Mouse (Mus musculus) spleen, embryonic (tissue): Measurements from ENCODE around the gene Hk1.

Experiments used
- CTCF ChIA-PET: fragments of 350-600 bp; sonication (Branson Sonifier 250); formaldehyde crosslinking; loops from one replicate; lab custom pipeline; 2022; lab: Charles Lee

The Hk1 gene

GRCm38 (mm10) chr10:62277499-62278293 is 102.0 kb downstream of the Hk1 start:
- CTCF ChIA-PET: interaction anchor here (0.6 kb wide), 2 partner anchors 52 to 511 kb away, joined by 3 read pairs; no protein-coding TSS in a partner anchor

GRCm38 (mm10) chr10:62275235-62275634 is 104.5 kb downstream of the Hk1 start:
- CTCF ChIA-PET: no interaction called here

GRCm38 (mm10) chr10:62269278-62269677 is 110.4 kb downstream of the Hk1 start:
- CTCF ChIA-PET: no interaction called here

DNA sequence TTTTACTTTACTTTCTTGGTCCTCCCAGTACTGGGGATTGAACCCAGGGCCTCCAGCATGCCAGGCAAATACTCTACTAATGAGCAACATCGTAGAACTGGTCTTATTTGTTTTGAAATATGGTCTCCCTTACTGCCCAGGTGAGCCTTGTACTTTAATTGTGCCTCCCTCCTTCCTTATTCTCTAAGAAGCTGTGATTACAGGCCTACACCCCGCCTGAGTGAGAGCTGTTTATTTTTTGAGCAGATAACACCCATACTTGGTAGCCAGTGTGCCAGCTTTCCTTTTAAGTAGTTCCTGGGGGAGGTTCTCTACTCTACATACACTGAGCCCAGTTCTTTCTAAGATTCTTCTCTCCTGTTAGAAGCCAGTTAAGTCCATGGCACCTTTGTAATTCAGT is 115.4 kb downstream of the Hk1 start:
- CTCF ChIA-PET: no interaction called here

GRCm38 (mm10) chr10:62261115-62261886 is 118.4 kb downstream of the Hk1 start:
- CTCF ChIA-PET: interaction anchor here (0.6 kb wide), 1 partner anchor 378 kb away, joined by 3 read pairs; no protein-coding TSS in a partner anchor

GRCm38 (mm10) chr10:62258298-62258697 is 121.4 kb downstream of the Hk1 start:
- CTCF ChIA-PET: no interaction called here

GRCm38 (mm10) chr10:62252496-62253235 is 127.0 kb downstream of the Hk1 start:
- CTCF ChIA-PET: no interaction called here

- CTCF ChIA-PET: no interaction called here
Observed at GRCm38 (mm10) chr10:62252000-62252488, 127.7 kb downstream of the Hk1 start, which contains the start of gene Tacr2. Gene Tacr2 (plus strand): TSS chr10:62252438.

- CTCF ChIA-PET: no interaction called here
Observed at GRCm38 (mm10) chr10:62247815-62248214, 131.9 kb downstream of the Hk1 start.

DNA sequence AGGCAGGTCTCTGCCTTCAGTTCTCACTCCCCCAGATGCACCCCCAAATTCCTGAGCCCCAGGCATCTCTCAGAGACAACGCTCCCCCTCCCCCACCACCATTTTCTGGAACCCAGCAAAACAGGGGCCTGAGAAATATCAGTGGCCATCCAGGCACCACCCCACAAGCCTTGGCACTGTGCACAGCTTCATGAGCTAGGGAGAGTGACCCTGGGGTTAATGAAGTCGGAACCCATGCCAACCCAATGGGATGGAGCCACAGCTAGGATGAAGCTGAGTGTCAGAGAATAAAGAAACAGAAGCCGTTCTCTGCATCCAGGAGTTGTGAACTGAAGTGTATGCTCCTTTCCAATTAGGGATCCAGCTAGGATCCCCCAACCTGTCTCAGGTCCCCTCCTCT is 132.6 kb downstream of the Hk1 start:
- CTCF ChIA-PET: no interaction called here

GRCm38 (mm10) chr10:62244067-62244466 is 135.6 kb downstream of the Hk1 start:
- CTCF ChIA-PET: no interaction called here

GRCm38 (mm10) chr10:62242896-62243295 is 136.8 kb downstream of the Hk1 start:
- CTCF ChIA-PET: no interaction called here

- CTCF ChIA-PET: no interaction called here
Observed at GRCm38 (mm10) chr10:62242358-62242757, 137.3 kb downstream of the Hk1 start.

GRCm38 (mm10) chr10:62239270-62239669 is 140.4 kb downstream of the Hk1 start:
- CTCF ChIA-PET: no interaction called here

GRCm38 (mm10) chr10:62238688-62239087 is 141.0 kb downstream of the Hk1 start:
- CTCF ChIA-PET: no interaction called here

GRCm38 (mm10) chr10:62237205-62237604 is 142.5 kb downstream of the Hk1 start:
- CTCF ChIA-PET: interaction anchor here (0.6 kb wide), 1 partner anchor 55 kb away, joined by 6 read pairs; no protein-coding TSS in a partner anchor

DNA sequence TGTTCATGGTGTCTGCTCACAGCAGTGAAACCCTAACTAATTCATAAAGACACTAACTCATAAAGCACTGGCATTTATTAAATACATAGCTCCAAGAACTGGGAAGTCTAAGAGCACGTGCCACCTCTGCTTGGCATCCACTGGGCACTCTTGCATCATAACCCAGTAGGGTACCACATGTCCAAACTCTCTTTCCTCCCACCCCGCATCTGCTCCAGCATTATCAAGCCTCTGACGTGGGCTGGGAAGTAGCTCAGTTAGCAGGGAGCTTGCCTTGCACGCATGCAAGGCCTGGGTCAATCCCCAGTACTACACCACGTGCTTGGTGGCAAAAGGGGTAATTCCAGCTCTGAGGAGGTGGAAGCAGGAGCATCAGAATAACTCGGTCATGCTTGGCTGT is 143.5 kb downstream of the Hk1 start:
- CTCF ChIA-PET: no interaction called here

GRCm38 (mm10) chr10:62231811-62232210 is 147.9 kb downstream of the Hk1 start:
- CTCF ChIA-PET: no interaction called here

DNA sequence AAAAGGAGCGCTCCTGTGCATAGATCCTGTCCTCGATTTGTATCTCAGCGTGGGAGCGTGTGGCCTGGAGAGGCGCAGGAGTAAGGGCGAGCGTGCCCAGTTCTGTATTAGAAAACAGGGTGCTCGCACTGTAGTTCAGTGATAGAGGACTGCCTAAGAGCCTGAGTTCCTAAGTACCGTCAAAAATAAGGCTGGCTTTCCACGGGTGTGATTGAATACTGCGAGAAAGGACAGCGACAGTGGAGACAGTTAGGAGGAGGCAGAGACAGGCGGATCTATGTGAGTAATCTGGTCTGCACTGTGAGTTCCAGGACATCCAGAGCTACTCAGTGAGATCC is 148.3 kb downstream of the Hk1 start:
- CTCF ChIA-PET: no interaction called here

- CTCF ChIA-PET: no interaction called here
Observed at GRCm38 (mm10) chr10:62230708-62231394, 148.9 kb downstream of the Hk1 start, which contains the start of gene Tspan15. Gene Tspan15 (minus strand): TSS chr10:62231251.

- CTCF ChIA-PET: no interaction called here
Observed at GRCm38 (mm10) chr10:62228126-62228525, 151.6 kb downstream of the Hk1 start.
